Mouse (Mus musculus): ENCODE results near the gene E330021D16Rik. TPM values are rescaled to one million over a fixed set of nuclear protein-coding genes. Genes with fewer than 3 reads are reported as not detected.

E330021D16Rik gene
- total RNA-seq, 4 experiments from 2014 or later, result not detected

Other genes with a start within 250 kb of the E330021D16Rik start
- under 1 TPM; 0.04 to 0.19 (median 0.06) TPM for gene Grin2b, start 242.1 kb downstream of the E330021D16Rik start, total RNA-seq (2022)
- not detected for gene Gm8994, start 88.0 kb downstream of the E330021D16Rik start, total RNA-seq (2022)
- 10 to 100 TPM; 35.7 to 46.2 (median 42.5) TPM for gene Atf7ip, start 90.6 kb upstream of the E330021D16Rik start, total RNA-seq (2022)
- 10 to 100 TPM; 10.6 to 17.0 (median 12.5) TPM for gene Plbd1, start 246.4 kb upstream of the E330021D16Rik start, total RNA-seq (2022)

Measured in gastrocnemius, adult 8-10 months (tissue).